Mouse (Mus musculus) liver, adult 2 months (tissue): ENCODE measurements around the gene Hoxc12. TPM values are rescaled to one million over a fixed set of nuclear protein-coding genes. Genes with fewer than 3 reads are reported as not detected.

ENCODE experiments used
- DNase-seq: peaks from one replicate; pipeline ENCODE4 v3.0.0-alpha.2; 2011; ENCODE audit warnings: low read depth, low spot score; ENCODE audit errors: extremely low read depth
- H3K27ac ChIP-seq: fragments of 200-500 bp; replicated peaks from 2 replicates; pipeline ENCODE4 v1.5.1; 2012; ENCODE audit warnings: low read depth, mild to moderate bottlenecking, control low read depth, inconsistent platforms, low read length; ENCODE audit not compliant: insufficient read depth
- H3K27me3 ChIP-seq: fragments of 200-500 bp; 2 replicates; pipeline ENCODE4 v1.6.1; 2012; ENCODE audit warnings: mild to moderate bottlenecking, moderate library complexity, low read length, inconsistent platforms; ENCODE audit not compliant: control insufficient read depth, insufficient read depth
- H3K36me3 ChIP-seq: fragments of 200-500 bp; 2 replicates; pipeline ENCODE4 v1.6.1; 2012; ENCODE audit warnings: low read length, inconsistent platforms; ENCODE audit not compliant: control insufficient read depth, insufficient read depth
- H3K4me1 ChIP-seq: fragments of 200-500 bp; 2 replicates; pipeline ENCODE4 v1.6.1; 2011; ENCODE audit warnings: low read length; ENCODE audit not compliant: control insufficient read depth, insufficient read depth
- H3K4me3 ChIP-seq: fragments of 200-500 bp; 2 replicates; pipeline ENCODE4 v1.5.1; 2011; ENCODE audit warnings: low read depth, mild to moderate bottlenecking, control low read depth, low read length, moderate library complexity; ENCODE audit not compliant: insufficient read depth
- H3K79me2 ChIP-seq: fragments of 200-500 bp; 2 replicates; pipeline ENCODE4 v1.6.1; 2012; ENCODE audit warnings: inconsistent platforms, mild to moderate bottlenecking, low read length, moderate library complexity; ENCODE audit not compliant: control insufficient read depth, insufficient read depth
- H3K9ac ChIP-seq: fragments of 200-500 bp; 2 replicates; pipeline ENCODE4 v1.6.1; 2012; ENCODE audit warnings: low read depth, mild to moderate bottlenecking, control low read depth, inconsistent platforms, low read length
- CTCF ChIP-seq: fragments of 200-500 bp; IDR thresholded peaks from 2 replicates; pipeline ENCODE4 v1.5.1; 2011; ENCODE audit warnings: low read depth, low read length, control low read depth
- POLR2A ChIP-seq: fragments of 200-500 bp; IDR thresholded peaks from 2 replicates; pipeline ENCODE4 v1.6.1; 2011; ENCODE audit warnings: low read length, control low read depth; ENCODE audit not compliant: insufficient read depth; ENCODE audit errors: extremely low read depth
- WGBS: fragments of 180-500 bp; shearing (Covaris S2); methylation state at CpG from one replicate; pipeline ENCODE4 v1.1.7; 2018; 5-methylcytosine and 5-hydroxymethylcytosine counted together
- polyA plus RNA-seq: library from polyadenylated mRNA; depleted of rRNA; stranded (reverse); fragments of >200 nt; gene quantifications from 2 replicates; pipeline ENCODE4 v1.2.3, GENCODE M21; 2012
- total RNA-seq: library from RNA; depleted of rRNA; stranded (reverse); fragments of >200 nt; gene quantifications from 2 replicates; pipeline ENCODE4 v1.2.3, GENCODE M21; 2014

Hoxc12 gene
- total and polyA plus RNA-seq, 2 experiments, result not detected

DNA sequence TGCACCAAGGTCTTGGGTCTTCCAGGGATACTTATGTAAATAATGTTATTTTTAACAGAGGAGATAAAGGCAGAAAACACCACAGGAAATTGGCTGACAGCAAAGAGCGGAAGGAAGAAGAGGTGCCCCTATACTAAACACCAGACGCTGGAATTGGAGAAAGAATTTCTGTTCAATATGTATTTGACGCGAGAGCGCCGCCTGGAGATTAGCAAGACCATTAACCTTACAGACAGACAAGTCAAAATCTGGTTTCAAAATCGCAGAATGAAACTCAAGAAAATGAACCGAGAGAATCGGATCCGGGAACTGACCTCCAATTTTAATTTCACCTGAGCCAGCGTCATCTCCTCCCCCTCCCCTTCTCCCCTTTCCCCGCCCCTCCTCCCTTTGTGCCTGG lies 34.2 kb downstream of the Hoxc12 start:
- Histone ChIP-seq H3K79me2 (no peaks in the 10 kb centered on the region), H3K4me3 (no peak overlapping the region), H3K9ac (no peak overlapping the region), H3K27me3 (peaks cover 36% of the 10 kb centered on the region), H3K27ac (no peak overlapping the region), H3K36me3 (no peaks in the 10 kb centered on the region), H3K4me1 (no peaks in the 10 kb centered on the region)
- DNase-seq, result no peak
- 4% methylated on average over 12 of the region's 12 CpGs for WGBS
- no peak for TF ChIP-seq CTCF
- TF ChIP-seq POLR2A, result no peak

DNA sequence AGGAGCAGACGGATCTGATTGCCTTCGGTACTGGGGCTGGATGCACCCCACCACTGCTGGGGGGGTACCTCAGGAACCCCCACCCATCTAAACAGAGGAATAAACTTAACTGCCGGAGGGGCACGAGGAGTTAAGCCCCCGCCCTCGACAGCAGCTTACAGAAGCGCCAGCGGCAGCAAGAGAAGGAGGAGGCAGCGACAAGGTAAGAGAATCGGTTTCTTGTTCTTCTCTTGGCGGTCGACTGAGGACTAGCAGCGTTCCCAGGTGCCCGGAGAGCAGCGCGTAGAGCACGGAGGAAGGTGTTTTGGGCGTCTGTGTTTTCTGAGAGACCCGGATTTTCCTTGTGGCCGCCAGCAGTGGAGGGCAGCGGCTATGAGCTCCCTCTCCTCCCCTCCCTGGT lies 35.7 kb downstream of the Hoxc12 start:
- no peaks in the 10 kb centered on the region for H3K4me1 ChIP-seq
- DNase-seq, result no peak
- H3K4me3 ChIP-seq, result no peak overlapping the region
- H3K27me3 ChIP-seq, result peaks cover 41% of the 10 kb centered on the region
- WGBS, result 2% methylated on average over 21 of the region's 21 CpGs
- TF ChIP-seq CTCF, result no peak
- H3K9ac ChIP-seq, result no peak overlapping the region
- no peak overlapping the region for H3K27ac ChIP-seq
- H3K36me3 ChIP-seq, result no peaks in the 10 kb centered on the region
- no peaks in the 10 kb centered on the region for H3K79me2 ChIP-seq

DNA sequence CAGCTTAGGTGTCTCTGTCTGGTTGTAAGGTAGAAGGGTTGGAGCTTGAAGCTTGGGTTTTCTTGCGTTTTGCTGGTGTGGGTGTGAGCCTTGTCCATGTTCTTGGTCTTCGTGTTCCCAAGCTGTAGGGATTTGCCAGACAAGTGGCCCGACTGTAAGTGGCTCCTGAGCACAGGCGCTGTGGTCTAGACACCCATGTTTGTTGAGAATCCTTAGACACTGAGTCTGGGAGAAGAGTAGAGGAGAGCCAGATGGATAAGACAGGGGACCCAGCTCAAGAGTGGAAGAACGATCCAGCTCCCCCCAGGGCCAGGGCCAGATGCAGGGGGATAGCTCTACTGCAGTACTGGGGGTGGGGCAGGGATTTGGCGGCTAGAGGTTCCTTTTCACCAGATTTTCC lies 36.2 kb downstream of the Hoxc12 start:
- peaks cover 38% of the 10 kb centered on the region for H3K27me3 ChIP-seq
- no peak overlapping the region for H3K9ac ChIP-seq
- TF ChIP-seq CTCF, result no peak
- no peak for TF ChIP-seq POLR2A
- H3K4me3 ChIP-seq, result no peak overlapping the region
- no peak overlapping the region for H3K27ac ChIP-seq
- 4% methylated on average over 6 of the region's 6 CpGs for whole genome bisulfite sequencing
- H3K36me3 ChIP-seq, result no peaks in the 10 kb centered on the region
- no peak for DNase-seq
- H3K4me1 ChIP-seq, result no peaks in the 10 kb centered on the region
- H3K79me2 ChIP-seq, result no peaks in the 10 kb centered on the region

DNA sequence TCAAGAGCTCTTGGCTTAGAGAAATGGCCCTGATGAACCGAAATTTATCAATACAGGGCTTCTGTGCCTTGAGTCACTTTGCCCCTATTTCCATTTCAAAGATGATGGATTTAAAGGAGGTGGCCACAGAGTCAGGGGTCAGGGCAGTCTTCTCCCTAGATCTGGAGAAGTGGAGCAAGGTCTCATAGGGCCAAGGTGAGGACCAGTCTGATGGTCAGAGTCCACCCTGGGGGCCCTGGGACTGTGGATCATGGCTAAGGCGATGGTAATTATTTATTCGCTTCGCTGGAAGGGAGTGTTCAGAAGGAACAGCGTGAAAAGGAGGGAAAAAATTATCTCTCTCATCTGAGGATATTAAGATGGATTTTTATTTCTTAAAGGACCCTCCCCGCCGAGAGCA lies 38.5 kb downstream of the Hoxc12 start:
- Histone ChIP-seq H3K36me3 (no peaks in the 10 kb centered on the region), H3K27ac (no peak overlapping the region), H3K4me3 (no peak overlapping the region), H3K79me2 (no peaks in the 10 kb centered on the region), H3K9ac (no peak overlapping the region), H3K27me3 (peaks cover 39% of the 10 kb centered on the region), H3K4me1 (no peaks in the 10 kb centered on the region)
- TF ChIP-seq POLR2A, result no peak
- DNase-seq, result no peak
- WGBS, result 13% methylated on average over 7 of the region's 7 CpGs

DNA sequence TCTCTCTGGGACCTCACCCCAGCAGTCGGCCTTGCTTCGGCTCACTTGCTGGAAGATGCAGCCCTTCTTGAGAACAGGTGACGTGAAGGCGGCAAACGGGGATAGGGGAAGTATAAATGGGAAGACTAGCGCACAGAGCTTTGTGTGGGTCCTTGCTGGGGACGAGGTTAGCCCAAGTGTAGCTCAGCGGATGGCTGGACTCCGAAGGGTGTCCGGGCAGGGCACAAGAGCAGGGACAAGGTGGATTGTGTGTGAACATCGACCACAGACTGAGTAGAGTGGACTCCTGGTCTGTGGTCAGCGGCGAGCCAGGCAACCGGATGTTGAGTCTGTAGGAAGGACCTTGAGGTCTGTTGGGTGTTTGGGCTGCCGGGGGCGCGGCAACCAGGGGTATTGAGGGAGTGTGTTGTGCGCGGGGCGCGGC lies 39.1 kb downstream of the Hoxc12 start:
- Histone ChIP-seq H3K27ac (no peak overlapping the region), H3K27me3 (peaks cover 39% of the 10 kb centered on the region), H3K9ac (no peak overlapping the region), H3K4me3 (no peak overlapping the region), H3K79me2 (no peaks in the 10 kb centered on the region), H3K4me1 (no peaks in the 10 kb centered on the region), H3K36me3 (no peaks in the 10 kb centered on the region)
- TF ChIP-seq CTCF (no peak), POLR2A (no peak)
- WGBS, result 7% methylated on average over 21 of the region's 21 CpGs
- no peak for DNase-seq

DNA sequence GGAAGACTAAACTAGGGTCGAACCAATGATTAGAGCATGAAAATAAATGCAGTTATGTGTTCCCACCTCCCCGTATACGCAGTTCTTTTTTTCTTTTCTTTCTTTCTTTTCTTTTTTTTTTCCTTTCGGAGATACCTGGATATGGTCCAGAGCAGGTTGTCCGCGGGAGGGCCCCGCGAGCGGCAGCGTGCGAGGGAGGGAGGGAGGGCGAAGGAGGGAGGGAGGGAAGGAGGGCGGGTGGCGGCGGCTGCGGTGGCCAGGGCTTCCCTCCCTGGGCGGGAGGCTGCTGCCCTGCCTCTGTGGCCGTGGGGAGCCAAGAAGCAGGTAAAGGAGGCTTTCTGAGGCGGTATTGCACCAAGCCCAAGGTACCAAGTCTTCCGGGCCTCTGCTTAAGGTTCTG lies 39.6 kb downstream of the Hoxc12 start, which contains the start of gene Hoxc9:
Gene Hoxc9, plus strand, starts transcription at position 269 of the 400 bp plus-strand sequence.
- TF ChIP-seq CTCF (no peak), POLR2A (no peak)
- H3K27ac ChIP-seq, result no peak within 1 kb of the TSS
- peak within 1 kb of the TSS; percentile 20; the same call in 1 of the 2 replicates for H3K4me3 ChIP-seq
- H3K4me1 ChIP-seq, result no peaks in the 10 kb centered on the region
- H3K27me3 ChIP-seq, result peaks cover 38% of the 10 kb centered on the region
- 5% methylated on average over 19 of the region's 20 CpGs for WGBS
- no peaks in the 10 kb centered on the region for H3K36me3 ChIP-seq
- no peak within 1 kb of the TSS for H3K9ac ChIP-seq
- H3K79me2 ChIP-seq, result no peaks in the 10 kb centered on the region
- no peak for DNase-seq
